Mouse (Mus musculus): ENCODE data around the gene Klb. TPM values are rescaled to one million over a fixed set of nuclear protein-coding genes. Genes with fewer than 3 reads are reported as not detected.
A peak's percentile ranks its signal among the peaks of the same experiment; 100 is the strongest.

Gene Klb
- polyA plus RNA-seq, 1 experiment from 2014 or later, result not detected

GRCm38 (mm10) chr5:65335298-65336074 is 12.6 kb upstream of the Klb start, which contains the start of gene Rfc1:
Gene Rfc1 (minus strand): TSS chr5:65335670.
- WGBS, result under 1% methylated on average over 65 of the region's 65 CpGs
- H3K27me3 ChIP-seq (replicated peaks; ENCODE audit: low read depth, poor library complexity, severe bottlenecking), result no peaks in the 10 kb centered on the region
- peak within 1 kb of the TSS; percentile 98 for H3K4me3 ChIP-seq
- peak within 1 kb of the TSS; percentile 95 for H3K27ac ChIP-seq (replicated peaks)
- peaks cover 19% of the 10 kb centered on the region for H3K4me1 ChIP-seq
- peaks cover 35% of the 10 kb centered on the region for H3K36me3 ChIP-seq (replicated peaks)
- H3K9me3 ChIP-seq, result no peaks in the 10 kb centered on the region
- DNase-seq (ENCODE audit: low spot score), result peak; percentile 94

- H3K4me3 ChIP-seq, result peak overlapping the region; percentile 98
- H3K36me3 ChIP-seq (replicated peaks), result peaks cover 30% of the 10 kb centered on the region
- no peak for DNase-seq (ENCODE audit: low spot score)
- H3K4me1 ChIP-seq, result peaks cover 19% of the 10 kb centered on the region
- H3K9me3 ChIP-seq, result no peaks in the 10 kb centered on the region
- H3K27me3 ChIP-seq (replicated peaks; ENCODE audit: low read depth, poor library complexity, severe bottlenecking), result no peaks in the 10 kb centered on the region
- H3K27ac ChIP-seq (replicated peaks), result peak overlapping the region; percentile 95; the same call in 1 of the 2 replicates
- WGBS, result 33% methylated on average over 4 of the region's 4 CpGs
Observed at GRCm38 (mm10) chr5:65336075-65336355, 12.1 kb upstream of the Klb start.

GRCm38 (mm10) chr5:65338394-65338793 is 9.7 kb upstream of the Klb start:
- H3K4me3 ChIP-seq, result no peak overlapping the region
- no peak overlapping the region for H3K27ac ChIP-seq (replicated peaks)
- H3K4me1 ChIP-seq, result peaks cover 19% of the 10 kb centered on the region
- 85% methylated on average over 6 of the region's 6 CpGs for WGBS
- no peaks in the 10 kb centered on the region for H3K9me3 ChIP-seq
- no peaks in the 10 kb centered on the region for H3K27me3 ChIP-seq (replicated peaks; ENCODE audit: low read depth, poor library complexity, severe bottlenecking)
- H3K36me3 ChIP-seq (replicated peaks), result peaks cover 8% of the 10 kb centered on the region
- DNase-seq (ENCODE audit: low spot score), result no peak

- H3K4me1 ChIP-seq, result peaks cover 8% of the 10 kb centered on the region; the same call in 1 of the 2 replicates
- no peaks in the 10 kb centered on the region for H3K36me3 ChIP-seq (replicated peaks)
- no peak for DNase-seq (ENCODE audit: low spot score)
- WGBS, result 34% methylated on average over 4 of the region's 4 CpGs
- no peaks in the 10 kb centered on the region for H3K9me3 ChIP-seq
- H3K27ac ChIP-seq (replicated peaks), result no peak overlapping the region
- H3K27me3 ChIP-seq (replicated peaks; ENCODE audit: low read depth, poor library complexity, severe bottlenecking), result no peaks in the 10 kb centered on the region
- H3K4me3 ChIP-seq, result no peak overlapping the region
Observed at GRCm38 (mm10) chr5:65340167-65340566, 7.9 kb upstream of the Klb start.

GRCm38 (mm10) chr5:65350508-65350907 is 2.4 kb downstream of the Klb start:
- H3K27ac ChIP-seq (replicated peaks), result no peak overlapping the region
- no peaks in the 10 kb centered on the region for H3K36me3 ChIP-seq (replicated peaks)
- DNase-seq (ENCODE audit: low spot score), result no peak
- 0 out of 2 replicates have a peak, but pooled peaks cover 4% of the 10 kb centered on the region for H3K9me3 ChIP-seq
- H3K27me3 ChIP-seq (replicated peaks; ENCODE audit: low read depth, poor library complexity, severe bottlenecking), result no peaks in the 10 kb centered on the region
- WGBS, result 64% methylated on average over 10 of the region's 10 CpGs
- H3K4me3 ChIP-seq, result no peak overlapping the region
- peaks cover 11% of the 10 kb centered on the region for H3K4me1 ChIP-seq

GRCm38 (mm10) chr5:65354097-65354496 is 6.0 kb downstream of the Klb start:
- H3K27me3 ChIP-seq (replicated peaks; ENCODE audit: low read depth, poor library complexity, severe bottlenecking), result no peaks in the 10 kb centered on the region
- WGBS, result 85% methylated on average over 3 of the region's 3 CpGs

GRCm38 (mm10) chr5:65354985-65355384 is 6.9 kb downstream of the Klb start:
- no peak overlapping the region for H3K27ac ChIP-seq (replicated peaks)
- H3K27me3 ChIP-seq (replicated peaks; ENCODE audit: low read depth, poor library complexity, severe bottlenecking), result no peaks in the 10 kb centered on the region
- H3K36me3 ChIP-seq (replicated peaks), result no peaks in the 10 kb centered on the region
- no peak overlapping the region for H3K4me3 ChIP-seq
- no peak for DNase-seq (ENCODE audit: low spot score)
- H3K4me1 ChIP-seq, result no peaks in the 10 kb centered on the region
- 0 out of 2 replicates have a peak, but pooled peaks cover 4% of the 10 kb centered on the region for H3K9me3 ChIP-seq
- WGBS, result 79% methylated on average over 5 of the region's 5 CpGs

More at GRCm38 (mm10) chr5:65354097-65354496, 6.0 kb downstream of the Klb start:
- 0 out of 2 replicates have a peak, but pooled peaks cover 4% of the 10 kb centered on the region for H3K9me3 ChIP-seq
- no peaks in the 10 kb centered on the region for H3K36me3 ChIP-seq (replicated peaks)
- DNase-seq (ENCODE audit: low spot score), result no peak
- no peak overlapping the region for H3K4me3 ChIP-seq
- H3K27ac ChIP-seq (replicated peaks), result no peak overlapping the region
- H3K4me1 ChIP-seq, result no peaks in the 10 kb centered on the region

- 0 out of 2 replicates have a peak, but pooled peaks cover 4% of the 10 kb centered on the region for H3K9me3 ChIP-seq
- no peak overlapping the region for H3K4me3 ChIP-seq
- H3K4me1 ChIP-seq, result no peaks in the 10 kb centered on the region
- no peak for DNase-seq (ENCODE audit: low spot score)
- no peaks in the 10 kb centered on the region for H3K36me3 ChIP-seq (replicated peaks)
- H3K27me3 ChIP-seq (replicated peaks; ENCODE audit: low read depth, poor library complexity, severe bottlenecking), result no peaks in the 10 kb centered on the region
- WGBS, result 86% methylated on average over 6 of the region's 6 CpGs
- H3K27ac ChIP-seq (replicated peaks), result no peak overlapping the region
Observed at GRCm38 (mm10) chr5:65356851-65357250, 8.7 kb downstream of the Klb start.

- H3K4me3 ChIP-seq, result no peak overlapping the region
- 82% methylated on average over 3 of the region's 3 CpGs for WGBS
- 0 out of 2 replicates have a peak, but pooled peaks cover 4% of the 10 kb centered on the region for H3K9me3 ChIP-seq
- H3K27ac ChIP-seq (replicated peaks), result no peak overlapping the region
- H3K27me3 ChIP-seq (replicated peaks; ENCODE audit: low read depth, poor library complexity, severe bottlenecking), result no peaks in the 10 kb centered on the region
- no peaks in the 10 kb centered on the region for H3K4me1 ChIP-seq
- DNase-seq (ENCODE audit: low spot score), result no peak
- no peaks in the 10 kb centered on the region for H3K36me3 ChIP-seq (replicated peaks)
Observed at GRCm38 (mm10) chr5:65357771-65358170, 9.7 kb downstream of the Klb start.

- H3K27ac ChIP-seq (replicated peaks), result no peak overlapping the region
- no peaks in the 10 kb centered on the region for H3K9me3 ChIP-seq
- no peak overlapping the region for H3K4me3 ChIP-seq
- DNase-seq (ENCODE audit: low spot score), result no peak
- H3K36me3 ChIP-seq (replicated peaks), result no peaks in the 10 kb centered on the region
- WGBS, result 90% methylated on average over 11 of the region's 11 CpGs
- no peaks in the 10 kb centered on the region for H3K27me3 ChIP-seq (replicated peaks; ENCODE audit: low read depth, poor library complexity, severe bottlenecking)
- H3K4me1 ChIP-seq, result no peaks in the 10 kb centered on the region
Observed at GRCm38 (mm10) chr5:65367837-65368236, 19.7 kb downstream of the Klb start.

- no peak for DNase-seq (ENCODE audit: low spot score)
- WGBS, result 94% methylated on average over 7 of the region's 7 CpGs
- Histone ChIP-seq H3K4me1 (no peaks in the 10 kb centered on the region), H3K27me3 (replicated peaks; ENCODE audit: low read depth, poor library complexity, severe bottlenecking) (no peaks in the 10 kb centered on the region), H3K36me3 (replicated peaks) (no peaks in the 10 kb centered on the region), H3K4me3 (no peak overlapping the region), H3K27ac (replicated peaks) (no peak overlapping the region), H3K9me3 (no peaks in the 10 kb centered on the region)
Observed at GRCm38 (mm10) chr5:65371551-65371950, 23.4 kb downstream of the Klb start.

- Histone ChIP-seq H3K27ac (replicated peaks) (no peak overlapping the region), H3K9me3 (no peaks in the 10 kb centered on the region), H3K4me3 (no peak overlapping the region), H3K27me3 (replicated peaks; ENCODE audit: low read depth, poor library complexity, severe bottlenecking) (no peaks in the 10 kb centered on the region), H3K4me1 (no peaks in the 10 kb centered on the region), H3K36me3 (replicated peaks) (no peaks in the 10 kb centered on the region)
- no peak for DNase-seq (ENCODE audit: low spot score)
- 86% methylated on average over 7 of the region's 7 CpGs for WGBS
Observed at GRCm38 (mm10) chr5:65374746-65375145, 26.6 kb downstream of the Klb start.

- Histone ChIP-seq H3K27ac (replicated peaks) (no peak overlapping the region), H3K9me3 (no peaks in the 10 kb centered on the region), H3K4me1 (peaks cover 14% of the 10 kb centered on the region), H3K36me3 (replicated peaks) (peaks cover 41% of the 10 kb centered on the region), H3K27me3 (replicated peaks; ENCODE audit: low read depth, poor library complexity, severe bottlenecking) (no peaks in the 10 kb centered on the region), H3K4me3 (no peak overlapping the region)
- DNase-seq (ENCODE audit: low spot score), result no peak
- 65% methylated on average over 2 of the region's 2 CpGs for WGBS
Observed at GRCm38 (mm10) chr5:65385704-65386103, 37.6 kb downstream of the Klb start.

All from embryonic facial prominence, embryonic 10.5 days (tissue).